Mouse (Mus musculus) natural killer cell, adult 2 months (primary cell): ENCODE data around the gene Mpp6.

Experiments used
- DNase-seq, 2 experiments: peaks; one replicate each; pipeline ENCODE4 v3.0.0; 2022; ENCODE audit warnings: low spot score in 2 of 2

Gene Mpp6

GRCm38 (mm10) chr6:50146158-50146557 lies 36.1 kb downstream of the Mpp6 start:
- DNase-seq = peak; percentile 41 to 43

- DNase-seq = no peak
Measured at GRCm38 (mm10) chr6:50149378-50149777, 39.3 kb downstream of the Mpp6 start.

GRCm38 (mm10) chr6:50159842-50160241 lies 49.8 kb downstream of the Mpp6 start:
- no peak for DNase-seq

GRCm38 (mm10) chr6:50163013-50163412 lies 53.0 kb downstream of the Mpp6 start:
- no peak for DNase-seq

- DNase-seq = no peak
Measured at GRCm38 (mm10) chr6:50168821-50169220, 58.8 kb downstream of the Mpp6 start.

GRCm38 (mm10) chr6:50169771-50170170 lies 59.7 kb downstream of the Mpp6 start:
- no peak for DNase-seq

GRCm38 (mm10) chr6:50175736-50176135 lies 65.7 kb downstream of the Mpp6 start:
- DNase-seq = no peak

- no peak for DNase-seq
Measured at GRCm38 (mm10) chr6:50180189-50180588, 70.1 kb downstream of the Mpp6 start.

GRCm38 (mm10) chr6:50187955-50188354 lies 77.9 kb downstream of the Mpp6 start:
- DNase-seq = peak in 1 of 2 experiments; percentile 3

- no peak for DNase-seq
Measured at GRCm38 (mm10) chr6:50189376-50189775, 79.3 kb downstream of the Mpp6 start.

GRCm38 (mm10) chr6:50191605-50192004 lies 81.6 kb downstream of the Mpp6 start:
- DNase-seq = no peak

- DNase-seq = no peak
Measured at GRCm38 (mm10) chr6:50192169-50192568, 82.1 kb downstream of the Mpp6 start.

- no peak for DNase-seq
Measured at GRCm38 (mm10) chr6:50192822-50193221, 82.8 kb downstream of the Mpp6 start.

GRCm38 (mm10) chr6:50193851-50194250 lies 83.8 kb downstream of the Mpp6 start:
- no peak for DNase-seq

- DNase-seq = no peak
Measured at GRCm38 (mm10) chr6:50204356-50204755, 94.3 kb downstream of the Mpp6 start.

GRCm38 (mm10) chr6:50205093-50205492 lies 95.1 kb downstream of the Mpp6 start:
- DNase-seq = no peak

- DNase-seq = no peak
Measured at GRCm38 (mm10) chr6:50214711-50215372, 104.8 kb downstream of the Mpp6 start.

GRCm38 (mm10) chr6:50215373-50215745 lies 105.3 kb downstream of the Mpp6 start:
- no peak for DNase-seq

GRCm38 (mm10) chr6:50215986-50216385 lies 105.9 kb downstream of the Mpp6 start:
- no peak for DNase-seq

- no peak for DNase-seq
Measured at GRCm38 (mm10) chr6:50218628-50219027, 108.6 kb downstream of the Mpp6 start.

GRCm38 (mm10) chr6:50219066-50219465 lies 109.0 kb downstream of the Mpp6 start:
- no peak for DNase-seq

- peak; percentile 24 to 41 for DNase-seq
Measured at GRCm38 (mm10) chr6:50220863-50221262, 110.8 kb downstream of the Mpp6 start.

GRCm38 (mm10) chr6:50222351-50222750 lies 112.3 kb downstream of the Mpp6 start:
- DNase-seq = no peak

- no peak for DNase-seq
Measured at GRCm38 (mm10) chr6:50222986-50223385, 112.9 kb downstream of the Mpp6 start.
